Mouse (Mus musculus) C2C12 (cell line): Measurements from ENCODE around the gene Ehd1. TPM values are rescaled to one million over a fixed set of nuclear protein-coding genes. Genes with fewer than 3 reads are reported as not detected.

ENCODE experiments used
- H3K27me3 ChIP-seq: one replicate; pipeline ENCODE4 v1.6.1; 2011; ENCODE audit not compliant: control insufficient read depth, insufficient read depth, insufficient read length
- H3K36me3 ChIP-seq: one replicate; pipeline ENCODE4 v1.6.1; 2011; ENCODE audit not compliant: control insufficient read depth, insufficient read depth
- H3K4me3 ChIP-seq: one replicate; pipeline ENCODE4 v1.5.1; 2011; ENCODE audit warnings: mild to moderate bottlenecking, control low read depth; ENCODE audit not compliant: poor library complexity, insufficient read depth, severe bottlenecking
- H3K79me2 ChIP-seq: one replicate; pipeline ENCODE4 v1.6.1; 2011; ENCODE audit not compliant: control insufficient read depth, insufficient read depth
- H3K79me3 ChIP-seq: one replicate; pipeline ENCODE4 v1.6.1; 2011; ENCODE audit warnings: low read depth, control low read depth
- H3ac ChIP-seq: one replicate; pipeline ENCODE3; 2011; ENCODE audit warnings: low read depth; ENCODE audit not compliant: control insufficient read depth, insufficient read length
- CEBPB ChIP-seq: IDR thresholded peaks from one replicate; pipeline ENCODE4 v1.6.1; 2011; ENCODE audit warnings: low read depth, mild to moderate bottlenecking, control low read depth, moderate library complexity
- CTCF ChIP-seq: IDR thresholded peaks from one replicate; pipeline ENCODE4 v1.5.1; 2011; ENCODE audit not compliant: control insufficient read depth, insufficient read depth, insufficient read length
- FOSL1 ChIP-seq: IDR thresholded peaks from one replicate; pipeline ENCODE4 v1.8.0; 2011; ENCODE audit warnings: mild to moderate bottlenecking, low read length; ENCODE audit not compliant: poor library complexity, insufficient read depth, severe bottlenecking
- MAX ChIP-seq: IDR thresholded peaks from one replicate; pipeline ENCODE4 v1.6.1; 2011; ENCODE audit warnings: mild to moderate bottlenecking, control low read depth
- MYOD1 ChIP-seq: IDR thresholded peaks from one replicate; pipeline ENCODE4 v1.6.1; 2011; ENCODE audit warnings: low read depth; ENCODE audit not compliant: control insufficient read depth, insufficient read length
- MYOG ChIP-seq: IDR thresholded peaks from one replicate; pipeline ENCODE4 v1.6.1; 2011; ENCODE audit not compliant: control insufficient read depth, insufficient read length; ENCODE audit errors: extremely low read depth
- USF1 ChIP-seq: IDR thresholded peaks from one replicate; pipeline ENCODE4 v1.6.1; 2011; ENCODE audit warnings: low read depth, mild to moderate bottlenecking, control low read depth, moderate library complexity
- polyA plus RNA-seq: library from polyadenylated mRNA; unstranded; fragments of >200 nt; fragmentation: generic; extraction: Trizol; gene quantifications from one replicate; pipeline ENCODE4 v1.2.1, GENCODE M21; 2012; ENCODE audit warnings: missing spikeins

The Ehd1 gene
- polyA plus RNA-seq, 1 experiment = 219 TPM

- TF ChIP-seq MYOD1 = no peak
- TF ChIP-seq CTCF = no peak
- no peak for TF ChIP-seq MYOG
- no peak for TF ChIP-seq FOSL1
- no peak for TF ChIP-seq USF1
- TF ChIP-seq CEBPB = no peak
- TF ChIP-seq MAX = no peak
Observed at GRCm38 (mm10) chr19:6233647-6234046, 42.9 kb upstream of the Ehd1 start.

DNA sequence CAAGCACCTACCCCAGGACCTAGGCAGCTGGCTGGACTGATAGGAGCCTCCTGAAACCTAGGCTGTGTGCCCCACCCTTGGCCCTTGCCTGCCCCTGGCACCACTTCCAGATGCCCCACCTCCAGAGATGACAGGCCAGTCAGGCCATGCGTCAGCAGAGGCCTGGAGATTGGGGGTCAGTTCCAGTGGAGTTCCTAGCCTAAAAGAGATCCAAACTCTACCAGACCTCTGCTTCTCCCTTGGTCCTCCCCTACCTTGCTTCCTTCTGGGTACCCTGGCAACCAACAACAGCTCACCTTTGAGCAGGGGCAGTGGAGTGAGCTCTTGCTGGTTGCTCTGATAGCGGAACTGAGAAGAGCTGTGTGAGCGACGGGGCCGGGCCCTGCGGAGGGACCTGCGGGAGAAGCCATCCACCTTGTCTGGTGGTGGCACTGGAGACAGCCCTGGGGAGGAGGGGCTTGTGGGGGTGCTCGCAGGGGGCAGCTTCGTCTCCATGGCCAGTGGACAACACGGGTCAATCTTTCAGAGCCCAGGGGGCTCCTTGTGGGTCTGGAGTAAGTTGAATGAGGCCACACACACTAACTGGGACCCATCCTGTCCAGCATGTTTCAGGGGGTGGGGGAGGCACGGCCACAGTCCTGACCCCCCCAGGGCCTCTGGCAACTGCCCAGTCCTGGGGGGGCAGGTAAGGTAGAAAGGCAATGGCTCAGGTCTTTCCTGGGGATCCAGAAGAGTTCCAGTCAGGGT, 42.0 kb upstream of the Ehd1 start:
- H3K4me3 ChIP-seq = peak overlapping the region; percentile 66
- H3K27me3 ChIP-seq = no peaks in the 10 kb centered on the region
- H3K36me3 ChIP-seq = peaks cover 4% of the 10 kb centered on the region
- no peak for TF ChIP-seq FOSL1
- no peak for TF ChIP-seq USF1
- no peak for TF ChIP-seq MAX
- TF ChIP-seq CTCF = no peak
- no peak for TF ChIP-seq MYOD1
- TF ChIP-seq MYOG = no peak
- no peak for TF ChIP-seq CEBPB
- H3ac ChIP-seq = peak overlapping the region; percentile 73
- H3K79me3 ChIP-seq = no peaks in the 10 kb centered on the region
- peaks cover 6% of the 10 kb centered on the region for H3K79me2 ChIP-seq

More at GRCm38 (mm10) chr19:6233647-6234046, 42.9 kb upstream of the Ehd1 start:
- no peaks in the 10 kb centered on the region for H3K79me3 ChIP-seq
- peaks cover 6% of the 10 kb centered on the region for H3K79me2 ChIP-seq
- peaks cover 4% of the 10 kb centered on the region for H3K36me3 ChIP-seq
- H3K4me3 ChIP-seq = no peak overlapping the region
- H3K27me3 ChIP-seq = no peaks in the 10 kb centered on the region
- no peak overlapping the region for H3ac ChIP-seq

GRCm38 (mm10) chr19:6235084-6236052, 41.2 kb upstream of the Ehd1 start, which contains the start of gene Ppp2r5b:
Gene Ppp2r5b (minus strand): TSS chr19:6235872.
- TF ChIP-seq MYOG (no peak), MAX (no peak), CTCF (peak; percentile 30), USF1 (no peak)
- H3K79me2 ChIP-seq = peaks cover 6% of the 10 kb centered on the region
- no peaks in the 10 kb centered on the region for H3K27me3 ChIP-seq
- H3K79me3 ChIP-seq = no peaks in the 10 kb centered on the region
- peak within 1 kb of the TSS; percentile 73 for H3ac ChIP-seq
- peaks cover 4% of the 10 kb centered on the region for H3K36me3 ChIP-seq
- peak within 1 kb of the TSS; percentile 66 for H3K4me3 ChIP-seq

DNA sequence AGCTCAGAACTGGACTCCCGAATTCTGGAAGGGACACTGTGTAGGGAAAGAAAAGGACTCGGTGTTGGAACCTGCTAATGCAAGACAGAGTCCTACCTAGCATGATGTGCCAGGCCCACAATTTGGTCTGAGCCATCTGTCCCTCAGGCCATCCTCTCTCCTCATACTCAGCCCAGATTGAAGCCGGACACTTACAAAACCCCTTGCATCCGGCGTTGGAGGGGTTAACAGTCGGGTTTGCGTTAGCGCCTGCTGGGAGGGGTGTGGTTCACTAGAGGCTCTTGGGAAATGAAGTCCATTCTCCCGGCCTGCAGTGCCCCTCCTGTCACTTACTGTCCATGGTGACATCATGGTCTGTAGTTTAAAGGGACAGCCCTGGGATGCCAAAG, 40.5 kb upstream of the Ehd1 start:
- TF ChIP-seq FOSL1 = no peak
- no peak for TF ChIP-seq MAX
- TF ChIP-seq USF1 = peak; percentile 7
- TF ChIP-seq CEBPB = no peak
- no peaks in the 10 kb centered on the region for H3K27me3 ChIP-seq

DNA sequence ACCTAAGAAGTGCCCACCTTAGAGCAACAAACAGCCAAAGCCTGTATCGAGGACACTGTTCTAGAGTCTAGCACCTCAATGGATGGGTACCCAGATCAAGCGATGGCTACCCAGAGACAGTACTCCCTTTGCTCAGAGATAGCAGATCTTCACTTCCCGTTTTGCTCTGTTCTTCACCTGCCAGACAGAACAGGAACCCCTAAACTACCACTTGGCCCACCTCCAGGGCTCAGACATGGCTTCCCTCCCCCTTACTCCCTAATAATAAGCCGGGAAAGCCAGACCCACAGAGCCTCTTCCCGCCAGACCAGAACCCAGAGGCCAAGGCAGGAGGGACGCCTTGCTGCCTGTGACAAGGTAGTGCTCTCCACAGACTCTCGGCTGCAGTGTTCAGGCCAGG, 39.7 kb upstream of the Ehd1 start:
- Histone ChIP-seq H3K79me2 (peaks cover 9% of the 10 kb centered on the region), H3K79me3 (peaks cover 1% of the 10 kb centered on the region), H3K4me3 (no peak overlapping the region), H3K36me3 (peaks cover 4% of the 10 kb centered on the region), H3ac (no peak overlapping the region), H3K27me3 (no peaks in the 10 kb centered on the region)
- no peak for TF ChIP-seq USF1
- TF ChIP-seq CEBPB = no peak
- TF ChIP-seq MAX = no peak
- TF ChIP-seq CTCF = no peak
- TF ChIP-seq FOSL1 = no peak
- no peak for TF ChIP-seq MYOD1
- no peak for TF ChIP-seq MYOG

More for the DNA sequence above, 40.5 kb upstream of the Ehd1 start:
- no peaks in the 10 kb centered on the region for H3K79me3 ChIP-seq
- peaks cover 6% of the 10 kb centered on the region for H3K79me2 ChIP-seq
- H3ac ChIP-seq = peak overlapping the region; percentile 71
- peak overlapping the region; percentile 66 for H3K4me3 ChIP-seq
- peaks cover 4% of the 10 kb centered on the region for H3K36me3 ChIP-seq

DNA sequence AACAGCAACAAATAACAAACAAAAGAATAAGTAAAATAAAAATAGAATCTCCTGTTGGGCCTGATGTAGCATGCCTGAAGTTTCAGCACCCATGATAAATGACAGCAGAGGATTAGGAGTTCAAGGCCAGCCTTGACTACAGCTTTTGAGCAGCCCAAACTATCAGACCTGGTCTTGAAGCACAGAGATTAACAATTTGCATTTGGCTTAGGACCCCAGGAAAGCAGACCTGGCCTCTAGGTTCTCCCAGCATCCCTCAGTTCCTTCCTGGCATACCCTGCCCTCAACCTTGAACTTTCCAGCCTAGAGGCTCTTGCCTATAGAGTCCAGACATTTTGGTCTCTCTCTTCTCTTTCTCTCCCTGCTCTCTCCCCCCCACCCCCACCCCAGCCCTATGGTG, 37.8 kb upstream of the Ehd1 start:
- H3K79me3 ChIP-seq = peaks cover 3% of the 10 kb centered on the region
- H3K4me3 ChIP-seq = no peak overlapping the region
- no peak overlapping the region for H3ac ChIP-seq
- no peaks in the 10 kb centered on the region for H3K27me3 ChIP-seq
- TF ChIP-seq USF1 = no peak
- TF ChIP-seq CEBPB = no peak
- no peak for TF ChIP-seq FOSL1
- TF ChIP-seq CTCF = no peak
- no peak for TF ChIP-seq MYOG
- no peak for TF ChIP-seq MYOD1
- TF ChIP-seq MAX = no peak
- peaks cover 21% of the 10 kb centered on the region for H3K79me2 ChIP-seq
- H3K36me3 ChIP-seq = no peaks in the 10 kb centered on the region
